Mouse (Mus musculus): Measurements from ENCODE around the gene Acadvl. TPM values are rescaled to one million over a fixed set of nuclear protein-coding genes. Genes with fewer than 3 reads are reported as not detected.

The Acadvl gene
- polyA plus RNA-seq (2017; shearing (Covaris generic)): 100 to 1,000 TPM; 124 to 181 TPM

- peak; percentile 78 for ATAC-seq
These were observed at the start of gene Acadvl for GRCm38 (mm10) chr11:70014880-70015558. Gene Acadvl (minus strand): TSS chr11:70015411.

- ATAC-seq: no peak
These were observed 47.8 kb upstream of the Acadvl start for GRCm38 (mm10) chr11:70063053-70063452.

DNA sequence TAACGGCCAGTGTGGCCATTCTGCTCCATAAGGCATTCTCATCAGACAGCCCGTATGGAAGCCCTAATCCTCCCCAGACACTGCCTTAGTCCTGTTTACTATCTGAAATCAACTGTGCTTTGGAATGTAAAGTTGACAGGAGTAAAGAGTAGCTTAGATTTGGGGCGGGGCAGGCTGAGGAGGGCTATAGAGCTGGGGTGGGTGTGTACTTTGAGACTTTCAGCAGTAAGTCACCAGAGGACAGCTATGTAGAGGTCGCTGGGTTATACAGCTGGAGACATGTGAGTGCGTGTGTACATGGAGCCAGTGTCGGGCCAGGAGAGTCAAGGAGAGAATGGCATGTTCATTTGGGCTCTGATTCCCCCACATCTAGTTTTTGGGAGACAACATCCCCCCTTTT, 44.7 kb upstream of the Acadvl start:
- ATAC-seq: no peak

DNA sequence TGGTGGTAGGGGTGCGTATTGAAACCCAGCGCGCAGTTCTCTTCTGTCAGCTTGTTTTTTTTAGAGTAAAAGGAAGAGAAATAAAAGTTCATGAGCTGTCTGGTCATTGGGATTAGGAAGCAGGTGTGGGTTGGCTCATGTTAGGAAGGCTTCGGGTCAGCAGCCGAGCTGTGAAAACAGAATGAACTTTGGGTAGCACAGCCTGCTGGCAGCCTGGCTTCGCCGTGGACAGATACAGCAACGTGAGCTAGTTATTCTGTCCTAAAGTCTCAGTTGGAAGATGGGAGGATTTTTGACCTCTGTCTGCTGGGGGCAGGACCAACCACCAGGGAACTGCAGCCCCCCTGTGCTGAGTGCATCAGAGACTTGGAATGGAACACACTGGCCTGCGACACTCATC, 42.6 kb upstream of the Acadvl start:
- ATAC-seq: no peak

DNA sequence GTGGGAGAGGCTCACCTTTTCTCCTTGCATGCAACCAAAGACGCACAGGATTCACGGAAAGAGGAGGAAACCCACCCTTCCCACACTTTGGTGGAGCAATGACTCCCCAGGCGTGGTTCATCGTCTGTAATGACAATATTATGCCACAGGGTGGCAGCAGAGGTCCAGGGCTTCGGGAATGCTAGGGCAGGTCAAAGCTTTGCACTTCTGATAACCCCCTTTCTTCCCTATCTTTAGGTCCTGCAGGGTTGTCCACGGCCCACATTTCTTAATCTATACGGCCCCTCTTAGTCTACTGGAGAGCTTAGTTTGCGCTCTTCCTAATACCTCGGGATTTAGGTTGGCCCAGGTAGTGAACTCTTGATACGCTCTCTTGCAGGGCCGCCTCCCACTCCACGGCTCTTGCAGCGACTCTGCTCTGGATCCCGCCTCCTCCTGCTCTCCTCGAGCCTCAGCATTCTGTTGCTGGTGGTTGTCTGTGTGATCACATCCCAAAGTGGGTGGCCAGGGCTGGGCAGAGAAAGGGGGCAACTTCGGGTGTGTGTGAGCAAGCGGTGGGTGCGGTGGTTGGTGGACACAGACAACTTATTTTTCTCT, 40.5 kb upstream of the Acadvl start:
- ATAC-seq: peak; percentile 49

- no peak for ATAC-seq
These were observed 38.8 kb upstream of the Acadvl start, which contains the start of gene Asgr1 for GRCm38 (mm10) chr11:70053898-70054570. Gene Asgr1 (plus strand): TSS chr11:70054085.

- ATAC-seq: no peak
These were observed 37.9 kb upstream of the Acadvl start for GRCm38 (mm10) chr11:70053156-70053555.

DNA sequence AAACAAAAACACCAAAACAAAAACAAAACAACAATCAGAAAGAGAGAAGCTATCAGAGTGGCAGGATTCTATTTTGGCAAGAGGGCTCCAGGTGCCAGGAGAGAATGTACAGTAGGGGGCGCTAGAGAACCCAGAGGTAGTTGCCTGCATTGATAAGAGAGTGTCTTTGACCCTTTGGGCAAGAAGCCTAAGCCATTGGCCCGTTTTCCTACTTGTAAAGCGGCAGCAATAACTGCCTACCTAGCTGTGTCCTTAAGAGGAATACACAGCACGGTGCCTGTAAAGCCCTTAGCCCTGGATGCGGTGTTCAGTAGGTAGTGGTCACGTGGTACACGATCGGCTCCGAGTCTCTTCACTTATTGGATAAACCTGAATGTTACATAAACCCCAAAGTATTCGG, 34.6 kb upstream of the Acadvl start:
- no peak for ATAC-seq

DNA sequence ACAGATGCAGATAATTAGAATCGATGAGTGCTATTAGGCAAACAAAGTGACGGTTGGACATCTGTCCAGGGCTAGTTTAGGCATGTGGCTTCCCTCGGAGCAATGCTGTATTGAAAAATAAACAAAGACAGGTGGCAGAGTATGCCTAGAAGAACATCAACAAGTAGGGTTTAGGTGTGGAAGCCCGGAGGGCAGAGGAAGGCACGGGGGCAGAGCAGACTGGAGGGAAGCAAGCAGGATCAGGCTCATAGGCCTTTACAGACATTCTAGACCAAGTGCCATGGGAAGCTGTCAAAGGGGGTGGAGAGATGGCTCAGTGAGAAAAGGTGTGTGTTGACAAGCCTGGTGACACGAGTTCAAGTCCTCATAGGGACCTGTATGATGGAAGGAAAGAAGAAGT, 34.2 kb upstream of the Acadvl start:
- no peak for ATAC-seq

- ATAC-seq: no peak
These were observed 30.2 kb upstream of the Acadvl start for GRCm38 (mm10) chr11:70045435-70045834.

- no peak for ATAC-seq
These were observed 28.5 kb upstream of the Acadvl start for GRCm38 (mm10) chr11:70043665-70044064.

- ATAC-seq: no peak
These were observed 27.3 kb upstream of the Acadvl start for GRCm38 (mm10) chr11:70042309-70043085.

GRCm38 (mm10) chr11:70040184-70040583, 25.0 kb upstream of the Acadvl start:
- ATAC-seq: no peak

GRCm38 (mm10) chr11:70039631-70040030, 24.4 kb upstream of the Acadvl start:
- ATAC-seq: no peak

DNA sequence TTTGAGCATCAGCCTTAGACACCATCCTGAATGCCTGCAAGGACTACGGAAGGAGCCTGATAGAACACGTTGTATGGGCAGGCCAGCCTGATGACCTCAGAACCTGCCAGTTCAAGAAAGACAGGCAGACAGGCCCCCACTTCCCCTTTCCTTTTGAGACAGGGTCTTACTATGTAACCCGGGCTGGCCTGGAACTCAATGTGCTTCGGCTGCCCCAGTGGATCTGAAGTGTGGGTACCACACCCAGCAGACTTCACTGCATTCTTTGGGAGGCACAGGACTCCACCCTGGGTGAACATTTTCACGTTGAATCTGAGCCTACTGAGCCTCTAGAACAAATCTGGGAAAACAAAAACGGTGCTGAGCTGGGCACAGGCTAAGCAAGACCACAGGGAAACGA, 23.0 kb upstream of the Acadvl start:
- ATAC-seq: no peak

DNA sequence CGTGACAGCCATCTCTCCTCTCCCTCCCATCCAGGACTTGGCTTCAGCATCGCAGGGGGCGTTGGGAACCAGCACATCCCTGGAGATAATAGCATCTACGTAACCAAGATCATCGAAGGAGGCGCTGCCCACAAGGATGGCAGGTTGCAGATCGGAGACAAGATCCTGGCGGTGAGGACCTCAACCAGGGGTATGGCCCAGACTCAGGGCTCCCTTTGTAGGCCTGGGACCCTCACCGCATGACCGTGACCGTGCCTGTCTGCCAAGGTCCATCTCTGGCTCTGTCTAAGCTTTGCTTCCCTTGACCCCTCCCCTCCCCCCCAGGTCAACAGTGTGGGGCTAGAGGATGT, 16.1 kb upstream of the Acadvl start:
- ATAC-seq: no peak

DNA sequence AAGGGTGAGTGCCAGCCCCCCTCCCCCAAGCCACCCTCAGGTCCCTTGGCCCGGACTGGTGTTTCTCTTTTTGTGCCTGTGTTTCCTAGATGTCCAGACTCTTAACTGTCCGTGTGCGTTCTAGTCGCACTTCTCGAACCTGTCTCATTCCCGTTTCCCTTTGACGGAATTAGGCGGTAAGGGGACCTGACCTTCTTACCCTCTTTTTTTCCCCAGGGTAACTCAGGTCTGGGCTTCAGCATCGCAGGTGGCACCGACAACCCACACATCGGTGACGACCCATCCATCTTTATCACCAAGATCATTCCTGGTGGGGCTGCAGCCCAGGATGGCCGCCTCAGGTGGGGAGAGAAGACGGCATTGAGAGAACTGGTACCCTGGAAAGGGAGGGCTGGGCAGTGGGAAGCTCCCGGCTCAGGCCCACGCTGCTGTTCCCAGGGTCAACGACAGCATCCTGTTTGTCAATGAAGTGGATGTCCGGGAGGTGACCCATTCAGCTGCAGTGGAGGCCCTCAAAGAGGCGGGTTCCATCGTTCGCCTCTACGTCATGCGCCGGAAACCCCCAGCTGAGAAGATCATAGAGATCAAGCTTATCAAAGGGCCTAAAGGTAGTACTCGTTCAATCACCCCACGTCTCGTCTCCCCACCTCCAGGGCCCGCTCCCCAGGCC, 15.6 kb upstream of the Acadvl start:
- no peak for ATAC-seq

- peak; percentile 36 for ATAC-seq
These were observed 14.8 kb upstream of the Acadvl start for GRCm38 (mm10) chr11:70029829-70030550.

GRCm38 (mm10) chr11:70029130-70029801, 14.1 kb upstream of the Acadvl start:
- ATAC-seq: peak; percentile 92

- no peak for ATAC-seq
These were observed 13.4 kb upstream of the Acadvl start for GRCm38 (mm10) chr11:70028401-70029129.

GRCm38 (mm10) chr11:70027397-70027796, 12.2 kb upstream of the Acadvl start:
- no peak for ATAC-seq
